Mouse (Mus musculus): ENCODE measurements at regions not wholly inside any gene's neighbourhood (a gene's known extent, or its start where the extent isn't known, plus 50 kb on each side); places are given as distances from the start of the nearest gene placed in this dataset.

DNA sequence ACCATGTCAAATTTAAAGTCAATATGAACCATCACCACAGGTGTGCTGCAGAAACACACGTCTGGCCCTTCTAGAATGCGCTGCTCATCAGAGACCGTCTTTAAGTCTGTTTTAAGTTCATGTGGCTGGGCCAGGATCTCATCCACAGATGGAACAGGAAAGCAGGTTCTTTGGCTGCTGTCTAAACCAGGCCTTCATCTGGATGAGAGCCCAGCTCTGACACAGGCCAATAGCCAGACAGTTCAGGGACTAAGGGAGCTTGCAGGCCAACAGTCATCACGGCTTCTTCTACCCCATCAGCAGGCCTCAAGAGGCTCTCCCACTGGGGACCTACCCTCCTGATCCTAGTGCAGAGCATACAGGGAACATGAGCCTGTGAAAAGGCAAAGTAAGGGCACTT is 185.4 kb upstream of the Eci2 start:
- DNase-seq (ENCODE audit: low read depth, low spot score): no peak

DNA sequence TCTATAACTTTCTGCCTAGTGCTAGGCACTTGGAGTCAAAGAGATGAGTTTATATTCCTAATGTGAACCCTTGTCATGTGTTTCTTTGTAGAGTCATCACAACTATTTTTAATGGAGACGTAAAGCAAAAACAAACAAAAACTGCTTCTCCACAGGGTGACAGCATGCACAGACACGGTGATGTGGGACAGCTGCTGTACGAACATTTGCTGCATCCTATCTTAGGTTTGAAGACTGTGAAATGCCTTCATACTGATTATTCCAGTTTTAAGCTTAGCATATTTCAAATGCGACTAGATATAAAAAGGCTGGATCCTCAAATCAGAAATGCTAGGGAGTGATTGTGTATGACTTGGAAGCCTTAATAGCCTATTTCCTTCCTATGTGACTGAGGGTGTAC is 187.3 kb upstream of the Eci2 start:
- no peak for DNase-seq (ENCODE audit: low read depth, low spot score)

DNA sequence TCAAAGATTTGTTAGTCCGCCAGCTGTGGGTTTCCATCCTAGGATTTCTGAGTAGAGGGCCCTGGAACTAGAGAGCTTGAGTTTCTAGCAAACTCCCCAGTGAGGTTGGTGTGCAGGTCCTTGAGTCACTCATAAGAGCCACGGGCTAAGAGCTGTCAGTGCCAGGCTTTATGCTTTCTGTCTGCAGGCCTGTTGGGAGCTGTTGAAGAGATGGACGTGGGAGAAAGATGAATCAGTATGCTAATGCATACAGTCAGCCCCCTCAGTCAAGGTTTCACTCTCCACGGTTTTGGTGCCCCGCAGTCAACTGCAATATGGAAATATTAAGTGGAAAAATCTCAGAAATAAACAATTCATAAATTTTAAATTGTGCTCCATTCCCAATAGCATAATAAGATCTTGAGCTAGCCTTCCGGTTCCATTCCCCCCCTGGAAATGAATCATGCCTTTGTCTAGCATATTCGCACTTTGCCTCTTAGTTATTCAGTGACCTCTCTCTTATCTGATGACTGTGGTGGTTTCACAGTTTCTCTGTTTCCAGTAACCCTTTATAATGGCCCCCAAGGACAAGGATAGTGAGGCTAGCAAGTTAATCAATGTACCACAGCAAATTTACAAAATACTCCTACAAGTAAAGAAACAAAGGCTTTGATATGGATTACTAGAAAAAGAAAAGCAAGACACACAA is 199.4 kb upstream of the Eci2 start:
- DNase-seq (ENCODE audit: low read depth, low spot score): no peak

DNA sequence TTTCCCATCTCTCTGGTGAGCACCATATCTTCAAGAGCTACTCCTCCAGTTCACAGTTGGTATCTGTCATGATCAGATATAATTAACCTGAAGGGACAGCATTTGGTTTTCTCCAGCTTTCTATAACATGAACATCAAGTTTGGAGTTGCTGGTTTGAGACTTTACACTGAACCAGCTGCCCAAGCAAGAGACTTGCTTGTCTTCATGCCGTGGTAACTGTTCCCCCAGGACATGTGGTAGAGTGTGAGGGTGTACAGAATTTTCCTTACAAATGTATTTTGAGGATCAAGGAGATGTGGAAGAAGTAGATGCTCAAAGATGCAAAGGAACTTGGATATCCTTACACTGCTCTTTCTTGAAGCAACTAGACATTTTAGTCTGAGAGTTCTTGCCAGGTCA is 200.0 kb upstream of the Eci2 start:
- DNase-seq (ENCODE audit: low read depth, low spot score): no peak

DNA sequence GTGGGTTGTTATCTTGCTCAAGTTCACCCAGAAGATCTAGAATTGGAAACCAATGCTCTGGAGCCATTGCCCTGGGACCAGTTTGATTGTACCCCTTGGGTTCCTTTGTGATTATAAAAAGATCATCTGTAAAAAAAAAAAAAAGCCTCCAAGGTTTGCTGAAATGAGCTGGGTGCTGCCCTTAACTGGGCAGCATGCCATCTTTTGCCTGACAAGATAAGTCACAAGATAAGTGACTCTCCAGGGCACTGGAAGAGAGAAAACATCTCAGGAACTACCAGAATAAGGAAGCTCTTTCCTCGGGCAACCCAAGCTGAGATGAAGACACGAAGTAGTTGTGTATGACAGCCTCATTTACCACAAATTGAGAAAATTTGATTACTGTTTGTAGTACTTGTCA is 202.7 kb upstream of the Eci2 start:
- no peak for DNase-seq (ENCODE audit: low read depth, low spot score)

DNA sequence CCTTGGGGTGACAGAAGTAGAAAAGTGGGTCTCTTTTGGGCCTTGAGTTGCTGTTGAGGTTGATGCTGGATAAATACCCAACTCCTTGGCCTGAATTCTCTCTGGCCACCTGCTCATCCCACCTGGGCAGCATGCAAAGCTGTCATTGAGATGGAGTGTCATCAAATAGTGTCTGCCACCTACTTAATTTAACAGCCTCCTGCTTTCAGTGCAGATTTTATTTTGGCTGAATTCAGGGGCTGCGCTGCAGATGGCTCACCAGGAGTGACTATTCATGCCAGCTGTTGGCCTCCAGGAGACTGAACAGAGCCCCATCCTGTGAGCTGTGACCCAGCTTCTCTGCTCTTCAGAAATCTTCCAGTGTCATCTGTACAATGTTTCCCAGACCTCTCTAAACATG is 206.7 kb upstream of the Eci2 start:
- no peak for DNase-seq (ENCODE audit: low read depth, low spot score)

DNA sequence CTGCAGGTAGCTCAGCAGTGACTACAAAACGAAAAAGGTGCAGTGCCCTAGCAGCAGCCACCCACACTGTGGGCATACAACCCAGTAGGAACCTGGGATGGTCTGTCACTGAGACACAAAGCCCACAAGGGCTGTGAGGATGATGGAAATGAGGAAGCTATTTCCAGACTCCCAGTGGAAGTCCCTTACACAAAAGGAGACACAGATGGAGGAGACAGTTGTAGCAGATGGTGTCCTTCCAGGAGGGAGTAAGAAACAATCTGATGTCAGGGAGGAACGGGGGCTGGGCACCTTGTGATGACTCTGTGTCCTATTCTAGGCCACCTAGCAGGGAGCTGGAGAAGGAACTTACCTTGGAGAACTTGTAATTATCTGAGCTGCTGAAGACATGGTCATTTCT is 214.5 kb upstream of the Eci2 start:
- DNase-seq (ENCODE audit: low read depth, low spot score): no peak

DNA sequence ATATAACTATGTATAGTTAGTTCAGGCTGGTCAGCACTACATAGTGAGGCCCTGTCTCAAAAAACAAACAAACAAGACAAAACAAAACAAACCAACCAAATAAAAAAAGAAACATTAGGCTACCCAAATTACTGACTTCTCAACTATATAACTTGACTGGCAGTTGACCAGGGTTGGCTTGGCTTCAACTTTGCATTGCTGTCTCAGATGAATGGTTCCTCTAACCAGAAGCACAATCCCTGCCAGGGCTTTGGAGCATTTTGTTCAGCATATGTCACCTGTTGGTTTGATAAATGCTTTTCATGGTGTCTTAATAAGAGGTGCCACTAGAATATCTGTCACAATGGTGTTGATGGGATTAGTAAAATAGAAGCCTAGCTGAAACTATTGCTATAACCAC is 217.1 kb upstream of the Eci2 start:
- DNase-seq (ENCODE audit: low read depth, low spot score): no peak

DNA sequence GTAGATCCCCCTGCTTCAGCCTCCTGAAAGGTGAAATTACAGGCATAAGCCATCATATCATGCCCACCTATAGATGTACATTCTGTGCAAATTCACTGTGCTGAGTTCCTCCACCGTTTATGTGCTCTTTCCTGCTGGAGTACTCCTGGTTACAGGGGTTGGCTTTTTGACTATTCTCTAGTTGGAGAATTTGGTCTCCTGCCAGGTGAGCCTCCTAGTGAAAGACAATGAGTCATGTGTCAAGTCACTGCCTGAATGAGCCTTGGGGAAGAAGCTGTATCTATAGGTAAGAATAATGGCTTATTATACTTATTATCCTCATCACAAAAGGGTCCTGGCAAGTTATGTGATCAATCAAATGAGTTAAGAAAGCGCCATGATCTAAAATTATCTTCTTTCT is 230.5 kb upstream of the Eci2 start:
- no peak for DNase-seq (ENCODE audit: low read depth, low spot score)

DNA sequence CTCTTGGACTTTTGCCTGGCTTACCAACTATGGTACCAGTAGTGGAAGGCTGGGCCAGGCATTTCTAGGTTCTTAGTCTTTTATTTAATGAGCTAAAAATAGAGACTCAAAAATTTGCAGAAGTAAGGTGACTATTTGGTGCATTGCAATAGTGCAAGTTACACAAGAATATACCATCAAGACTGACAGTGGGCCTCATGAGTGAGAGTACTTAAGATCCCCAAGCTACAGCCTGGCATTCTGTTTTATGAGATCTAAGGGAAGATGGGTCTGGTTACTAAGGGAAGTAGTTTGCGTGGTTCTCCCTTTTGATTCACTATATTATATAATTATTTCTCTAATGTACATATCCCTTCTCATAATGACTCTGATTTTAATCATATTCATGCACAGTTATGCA is 231.8 kb upstream of the Eci2 start:
- no peak for DNase-seq (ENCODE audit: low read depth, low spot score)

DNA sequence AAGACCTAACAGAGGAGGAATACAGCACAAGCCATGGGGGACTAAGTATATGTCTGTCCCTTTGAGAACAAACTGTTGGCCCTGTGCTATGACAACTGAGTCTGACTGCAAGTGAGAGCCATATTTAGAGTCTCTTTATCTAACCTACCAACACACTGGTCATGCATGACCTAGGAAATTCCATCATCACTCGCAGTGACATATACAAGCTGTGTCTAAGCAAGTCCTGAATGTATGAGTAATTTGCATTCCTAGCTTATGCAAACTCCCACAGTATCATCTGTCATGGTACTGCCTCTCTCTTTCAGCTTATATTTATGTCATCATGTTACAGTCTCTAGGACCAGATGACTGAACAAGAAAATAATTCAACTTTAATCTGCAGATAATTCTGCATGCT is 257.1 kb upstream of the Eci2 start:
- DNase-seq (ENCODE audit: low read depth, low spot score): no peak

DNA sequence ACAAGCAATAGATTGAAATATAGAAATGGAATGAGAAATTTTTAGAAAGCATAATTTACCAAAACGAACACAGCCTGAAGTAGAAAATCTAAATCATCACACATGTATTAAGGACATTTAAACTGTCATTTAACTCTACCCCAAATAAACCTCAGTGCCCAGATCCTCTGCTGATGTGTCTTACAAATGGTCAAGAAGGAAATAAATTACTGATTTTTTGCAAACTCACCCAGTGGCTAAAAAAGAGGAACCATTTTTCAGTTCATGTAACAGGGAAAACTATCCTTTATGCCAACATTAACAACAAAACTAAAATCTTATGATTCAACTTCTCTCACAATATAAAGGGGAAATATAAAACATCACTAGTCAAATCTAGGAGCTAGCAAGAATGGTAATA is 275.2 kb upstream of the Eci2 start:
- DNase-seq (ENCODE audit: low read depth, low spot score): no peak

DNA sequence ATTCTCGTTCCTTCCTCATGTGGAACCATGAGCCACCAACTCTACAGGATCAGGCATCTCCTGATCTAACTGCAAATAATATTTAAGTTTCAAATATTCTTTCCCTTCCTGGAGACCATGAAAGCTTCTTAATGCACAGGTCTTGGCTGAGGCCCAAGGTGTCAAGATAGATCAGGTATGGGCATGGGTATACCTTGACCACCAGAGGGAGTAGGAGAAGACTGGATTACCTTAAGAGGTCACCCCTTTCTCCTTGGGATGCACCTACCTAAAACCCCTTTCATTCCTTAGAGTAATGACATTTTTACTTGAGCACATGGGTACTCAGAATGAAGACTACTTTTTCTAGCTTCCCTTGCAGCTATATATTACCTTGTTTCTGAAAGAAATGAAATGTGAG is 289.9 kb upstream of the Eci2 start:
- no peak for DNase-seq (ENCODE audit: low read depth, low spot score)

DNA sequence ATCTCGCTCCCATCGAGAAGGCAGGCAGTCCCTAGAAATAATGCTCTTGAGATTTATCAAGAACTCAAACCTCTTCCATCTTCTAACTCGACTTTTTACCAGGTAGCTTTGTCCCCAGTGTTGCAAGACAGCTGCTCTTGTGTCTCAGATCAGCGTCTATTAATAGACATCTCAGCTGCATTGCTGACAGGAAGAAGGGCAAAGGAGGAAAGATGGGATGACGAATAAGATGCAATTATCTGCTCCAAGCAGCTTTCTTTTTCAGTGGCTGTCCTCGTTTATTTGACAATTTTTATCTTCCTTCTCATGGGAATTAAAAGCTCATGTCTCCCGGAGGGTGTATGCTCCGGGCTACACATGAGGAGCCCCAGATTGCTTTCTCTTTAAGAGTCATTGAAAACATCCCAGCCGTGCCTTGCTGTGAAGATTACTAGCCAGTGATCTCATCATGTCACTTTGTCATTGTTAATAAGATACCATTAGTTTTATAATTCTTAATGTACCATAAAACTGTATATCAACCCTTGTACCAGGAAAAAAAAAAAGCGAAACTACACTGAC is 299.9 kb upstream of the Eci2 start:
- DNase-seq (ENCODE audit: low read depth, low spot score): no peak

DNA sequence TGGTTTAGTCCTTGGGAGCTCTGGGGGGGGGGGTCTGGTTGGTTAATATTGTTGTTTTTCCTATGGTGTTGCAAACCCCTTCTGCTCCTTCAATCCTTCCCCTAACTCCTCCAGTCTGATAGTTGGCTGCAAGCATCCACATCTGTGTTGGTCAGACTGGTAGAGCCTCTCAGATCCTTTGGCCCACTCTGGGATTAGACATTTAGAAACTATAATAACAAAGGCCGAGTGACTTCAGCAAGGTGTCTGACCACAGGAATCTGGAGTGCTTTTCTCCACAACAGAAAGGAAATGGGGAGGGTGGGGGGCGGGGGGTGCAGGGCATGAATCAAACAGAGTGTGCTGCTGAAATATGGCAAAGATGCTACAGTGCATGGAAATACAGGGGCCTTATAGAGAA is 301.4 kb upstream of the Eci2 start:
- DNase-seq (ENCODE audit: low read depth, low spot score): no peak

DNA sequence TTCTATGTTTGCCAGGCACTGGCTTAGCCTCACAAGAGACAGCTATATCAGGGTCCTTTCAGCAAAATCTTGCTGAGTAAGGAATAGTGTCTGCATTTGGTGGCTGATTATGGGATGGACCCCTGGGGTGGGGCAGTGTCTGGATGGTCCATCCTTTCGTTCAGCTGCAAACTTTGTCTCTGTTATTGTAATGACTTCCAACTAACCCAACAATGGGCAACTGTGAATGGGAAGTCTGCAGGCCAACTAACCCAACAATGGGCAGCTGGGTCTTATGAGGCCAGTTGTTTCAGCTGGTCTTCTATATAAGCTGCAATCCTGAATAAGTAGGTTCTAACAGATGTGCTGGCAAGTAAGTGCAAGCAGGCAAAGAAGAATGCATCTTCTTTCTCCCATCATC is 304.0 kb upstream of the Eci2 start:
- no peak for DNase-seq (ENCODE audit: low read depth, low spot score)

DNA sequence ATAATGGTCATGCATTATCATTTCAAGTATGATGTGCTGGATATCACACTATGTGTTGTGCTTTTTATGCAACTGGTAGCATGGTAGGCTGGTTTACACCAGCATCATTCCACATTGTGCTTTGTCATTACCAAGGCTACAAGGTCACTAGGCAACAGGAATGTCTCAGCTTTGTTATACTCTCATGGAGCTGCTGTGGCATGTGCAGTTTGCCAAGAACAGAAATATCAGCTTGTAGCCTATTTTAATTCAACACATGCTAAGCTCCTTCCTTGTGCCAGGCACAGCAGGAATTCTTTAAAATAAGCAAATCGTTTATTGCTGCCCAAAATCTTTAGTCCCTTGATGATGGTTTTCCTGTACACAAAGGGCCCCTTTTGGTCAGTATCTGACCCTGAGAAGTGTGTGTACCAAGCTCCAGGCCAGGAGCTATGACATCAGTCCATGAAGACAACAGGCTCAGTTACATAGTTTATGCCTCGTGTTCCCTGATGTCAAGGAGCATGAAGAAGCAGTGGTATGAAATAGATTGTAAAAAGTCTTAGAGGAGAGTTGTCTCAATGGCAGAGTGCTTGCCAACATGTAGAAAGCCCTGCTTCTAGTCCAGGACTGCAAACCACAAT is 314.0 kb upstream of the Cdyl start:
- no peak for DNase-seq (ENCODE audit: low read depth, low spot score)

DNA sequence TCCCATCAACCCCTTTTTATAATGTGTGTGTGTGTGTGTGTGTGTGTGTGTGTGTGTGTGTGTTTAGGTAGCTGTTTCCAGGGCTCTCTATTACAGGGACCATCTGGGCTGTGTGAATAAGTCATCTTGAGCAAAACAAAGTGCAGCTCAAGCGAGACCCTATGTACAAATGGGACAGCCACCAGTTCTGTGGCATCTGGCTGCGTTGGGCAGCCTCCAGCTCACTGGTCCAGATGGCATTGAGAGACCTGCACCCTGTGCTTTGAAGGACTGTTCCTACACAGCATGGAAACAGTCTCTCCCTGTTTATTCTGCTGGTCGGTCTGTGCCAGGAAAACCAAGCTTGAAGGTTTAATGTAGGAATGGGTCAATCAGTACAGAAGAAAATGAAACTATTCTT is 311.4 kb upstream of the Cdyl start:
- no peak for DNase-seq (ENCODE audit: low read depth, low spot score)

DNA sequence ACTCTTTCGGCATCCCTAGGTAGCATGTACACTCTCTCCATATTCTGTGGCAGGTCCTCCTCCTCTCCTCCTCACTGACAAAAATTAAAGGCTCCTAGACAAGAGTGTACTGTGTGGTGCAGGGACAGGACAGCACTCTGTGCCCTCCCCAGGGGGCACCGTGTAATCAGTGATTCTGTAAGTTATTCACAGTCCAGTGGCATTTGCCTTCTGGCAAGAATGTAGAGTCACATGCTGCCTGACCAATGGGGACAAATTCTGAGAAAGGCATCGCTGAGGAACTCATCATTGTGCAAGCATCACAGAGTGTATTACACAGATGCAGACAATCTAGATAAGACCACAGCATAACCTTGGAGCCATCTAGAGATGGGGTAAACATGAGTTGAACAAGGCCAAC is 300.3 kb upstream of the Cdyl start:
- DNase-seq (ENCODE audit: low read depth, low spot score): no peak

DNA sequence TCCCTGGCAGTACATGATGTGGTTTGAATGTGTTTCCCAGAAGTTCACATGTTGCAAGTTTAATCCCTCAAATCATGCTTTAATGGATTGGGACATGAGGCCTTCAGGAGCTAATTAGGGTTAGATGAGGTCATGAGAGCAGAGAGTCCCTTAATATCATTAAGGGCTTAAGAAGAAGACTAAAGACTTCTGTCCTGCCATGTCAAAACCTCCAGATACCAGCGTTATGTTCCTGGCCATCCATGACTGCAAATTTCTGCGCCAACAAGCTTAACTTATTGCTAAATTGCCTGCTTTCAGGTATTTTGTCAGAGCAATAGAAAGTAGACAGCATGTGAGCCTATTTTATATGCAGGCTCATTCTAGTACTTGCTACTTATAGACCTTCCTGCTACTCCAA is 282.1 kb upstream of the Cdyl start:
- DNase-seq (ENCODE audit: low read depth, low spot score): no peak

DNA sequence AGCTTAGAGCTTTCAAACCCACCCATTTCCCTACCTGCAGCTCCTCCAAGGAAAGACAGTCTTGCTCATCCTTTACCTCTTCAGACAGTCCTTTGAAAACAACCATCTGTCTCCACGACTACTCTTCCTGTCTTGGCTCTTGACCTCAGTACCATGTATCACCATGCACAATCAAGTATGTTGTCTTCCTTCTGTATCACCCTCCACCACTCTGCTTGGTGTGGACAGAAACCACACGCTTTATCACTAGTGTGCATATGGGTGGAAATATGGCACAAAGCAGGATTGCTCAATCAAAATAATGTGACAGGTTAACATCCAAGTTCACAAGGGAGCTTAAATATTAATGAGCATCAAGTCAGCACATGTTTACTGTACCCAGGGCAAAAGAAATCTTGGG is 280.1 kb upstream of the Cdyl start:
- no peak for DNase-seq (ENCODE audit: low read depth, low spot score)

DNA sequence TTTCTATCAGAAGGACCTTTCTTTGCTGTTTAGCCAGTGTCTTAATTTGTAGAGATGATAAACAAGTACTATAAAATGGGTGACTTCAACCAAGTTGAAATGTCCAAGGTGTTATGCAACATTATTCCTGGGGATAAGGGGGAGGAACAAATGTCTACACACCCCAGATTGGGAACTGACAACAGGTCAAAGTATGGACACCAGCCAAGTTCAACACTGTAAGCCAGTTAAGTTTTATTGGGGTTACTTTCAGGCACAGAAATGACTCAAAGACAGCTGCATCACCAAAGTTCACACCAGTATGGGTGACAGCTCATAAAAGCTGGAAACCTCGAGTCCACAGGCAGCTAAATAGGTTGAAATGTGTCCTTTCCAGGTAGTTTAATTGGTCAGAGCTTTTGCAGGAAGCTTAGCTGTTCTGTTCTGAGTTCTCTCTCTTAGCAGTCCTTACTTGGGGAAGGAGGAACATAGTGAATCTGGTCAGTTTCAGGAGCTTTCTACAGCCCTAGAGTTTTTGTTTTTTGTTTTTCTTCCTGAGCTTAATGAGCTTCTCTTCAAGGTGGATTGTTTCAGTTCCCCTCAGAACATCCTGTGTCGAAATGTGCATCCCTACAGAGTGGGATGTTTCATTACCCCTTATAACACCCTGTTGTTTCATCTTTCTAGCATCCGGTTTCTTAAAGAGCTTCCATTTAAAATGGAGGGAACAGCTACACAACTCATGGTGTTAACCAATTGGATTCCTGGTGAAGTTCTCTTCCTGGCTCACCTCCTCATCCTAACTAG is 279.2 kb upstream of the Cdyl start:
- no peak for DNase-seq (ENCODE audit: low read depth, low spot score)

DNA sequence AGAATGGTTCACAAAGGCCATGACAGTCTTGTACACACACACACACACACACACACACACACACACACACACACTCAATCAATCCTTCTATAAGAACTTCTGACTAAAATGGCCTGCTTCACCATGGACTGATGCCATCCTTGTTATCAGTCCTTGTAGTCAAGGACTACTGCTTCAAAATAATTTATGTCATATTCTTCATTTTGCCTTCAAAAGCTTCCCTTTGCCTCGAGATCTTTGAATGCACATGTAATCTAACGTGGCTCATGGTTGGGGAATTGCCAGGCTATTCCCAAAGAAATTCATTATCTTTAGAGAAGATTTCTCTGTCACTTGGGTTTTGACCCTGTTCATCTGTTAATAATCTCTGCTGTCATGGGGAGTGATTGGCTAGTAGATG is 278.0 kb upstream of the Cdyl start:
- DNase-seq (ENCODE audit: low read depth, low spot score): no peak

Measured in forelimb bud, embryonic 11.5 days (tissue).